Mouse (Mus musculus): ENCODE results near the gene Ldhc.

- TF ChIP-seq CTCF (IDR thresholded peaks at IDR 0.05; ENCODE audit: low read depth) (no peak), EP300 (optimal IDR thresholded peaks at IDR 0.05) (no peak)
Observed at GRCm38 (mm10) chr7:46876841-46877240, 15.8 kb downstream of the Ldhc start.

Measured in stomach, postnatal 0 days (tissue).